Mouse (Mus musculus): ENCODE data around the gene Gm47283. TPM values are rescaled to one million over a fixed set of nuclear protein-coding genes. Genes with fewer than 3 reads are reported as not detected.
"Not testable (repeated sequence)": the region's sequence is repeated elsewhere in the genome, so short reads cannot be mapped to it uniquely, and the experiment has no call there.

Gm47283 gene
- not detected in 2 replicates for polyA plus RNA-seq (2012; rRNA removed)

DNA sequence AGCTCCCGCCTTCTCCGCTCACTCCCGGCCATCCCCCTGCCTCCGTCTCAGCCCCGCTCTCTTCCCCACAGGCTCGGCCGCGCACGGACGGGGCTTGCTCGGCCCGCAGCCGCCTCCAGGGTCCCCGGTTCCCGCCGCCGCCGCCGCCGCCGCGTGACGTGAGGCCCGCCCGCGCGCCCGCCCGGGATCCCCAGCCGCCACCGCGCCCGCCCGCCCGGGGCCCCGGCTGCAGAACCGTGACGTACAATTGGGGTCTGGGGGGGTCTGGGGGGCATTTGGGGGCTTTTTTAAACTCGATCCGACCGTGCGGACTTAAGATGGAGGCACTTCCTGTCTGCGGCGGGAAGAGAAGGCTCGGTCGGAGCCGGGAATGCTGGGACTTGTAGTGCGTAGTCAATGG lies at the start of gene Gm47283:
Gene Gm47283, plus strand, starts transcription at position 301 of the 400 bp plus-strand sequence.
- not testable (repeated sequence) for H3K27ac ChIP-seq (ENCODE audit: control insufficient read depth, insufficient read depth, low read depth, low read length); H3K4me1 ChIP-seq (ENCODE audit: control insufficient read depth, insufficient read depth, low read length)

DNA sequence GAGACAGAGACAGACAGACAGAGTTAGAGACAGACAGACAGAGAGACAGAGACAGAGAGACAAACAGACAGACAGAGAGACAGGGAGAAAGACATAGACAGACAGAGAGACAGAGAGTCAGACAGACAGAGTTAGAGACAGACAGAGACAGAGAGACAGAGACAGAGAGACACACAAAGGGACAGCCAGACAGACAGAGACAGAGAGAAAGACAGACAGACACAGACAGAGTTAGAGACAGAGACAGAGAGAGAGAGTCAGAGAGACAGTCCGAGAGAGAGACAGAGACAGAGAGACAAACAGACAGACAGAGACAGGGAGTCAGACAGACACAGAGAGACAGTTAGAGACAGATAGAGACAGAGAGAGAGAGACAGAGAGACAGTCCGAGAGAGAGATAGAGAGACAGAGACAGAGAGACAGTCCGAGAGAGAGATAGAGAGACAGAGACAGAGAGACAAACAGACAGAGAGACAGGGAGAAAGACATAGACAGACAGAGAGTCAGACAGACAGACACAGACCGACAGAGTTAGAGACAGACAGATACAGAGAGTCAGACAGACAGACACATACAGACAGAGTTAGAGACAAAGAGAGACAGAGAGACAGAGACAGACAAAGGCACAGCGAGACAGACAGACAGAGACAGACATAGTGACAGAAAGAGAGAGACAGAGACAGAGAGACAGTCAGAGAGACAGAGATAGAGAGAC lies 49.2 kb upstream of the Gm47283 start:
- not testable (repeated sequence) for H3K4me3 ChIP-seq (ENCODE audit: control insufficient read depth, low read depth, low read length); H3K27me3 ChIP-seq (ENCODE audit: control insufficient read depth, insufficient read depth, low read length); H3K36me3 ChIP-seq (ENCODE audit: control insufficient read depth, insufficient read depth, low read length); H3K4me1 ChIP-seq (ENCODE audit: control insufficient read depth, insufficient read depth, low read length); H3K27ac ChIP-seq (ENCODE audit: control insufficient read depth, insufficient read depth, low read depth, low read length)

More for the DNA sequence above, at the start of gene Gm47283:
- not testable (repeated sequence) for H3K27me3 ChIP-seq (ENCODE audit: control insufficient read depth, insufficient read depth, low read length); H3K36me3 ChIP-seq (ENCODE audit: control insufficient read depth, insufficient read depth, low read length); H3K4me3 ChIP-seq (ENCODE audit: control insufficient read depth, low read depth, low read length)

DNA sequence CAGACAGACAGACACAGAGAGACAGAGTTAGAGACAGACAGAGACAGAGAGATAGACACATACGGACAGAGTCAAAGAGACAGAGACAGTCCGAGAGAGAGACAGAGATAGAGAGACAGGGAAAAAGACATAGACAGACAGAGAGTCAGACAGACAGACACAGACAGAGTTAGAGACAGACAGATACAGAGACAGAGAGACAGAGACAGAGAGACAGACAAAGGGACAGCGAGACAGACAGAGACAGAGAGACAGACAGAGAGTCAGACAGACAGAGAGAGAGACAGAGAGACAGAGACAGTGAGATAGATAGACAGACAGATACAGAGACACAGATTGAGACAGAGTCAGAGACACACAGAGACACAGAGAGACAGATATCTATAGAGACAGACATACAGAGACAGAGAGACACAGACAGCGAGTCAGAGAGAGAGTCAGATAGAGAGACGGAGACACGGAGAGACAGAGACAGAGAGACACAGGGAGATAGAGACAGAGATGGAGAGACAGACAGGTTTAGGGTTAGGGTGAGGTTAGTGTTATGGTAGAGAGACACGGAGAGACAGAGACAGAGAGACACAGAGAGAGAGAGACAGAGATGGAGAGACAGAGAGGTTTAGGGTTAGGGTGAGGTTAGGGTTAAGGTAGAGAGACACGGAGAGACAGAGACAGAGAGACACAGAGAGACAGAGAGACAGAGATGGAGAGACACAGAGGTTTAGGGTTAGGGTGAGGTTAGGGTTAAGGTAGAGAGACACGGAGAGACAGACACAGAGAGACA lies 48.1 kb upstream of the Gm47283 start:
- H3K4me3 ChIP-seq (ENCODE audit: control insufficient read depth, low read depth, low read length); H3K4me1 ChIP-seq (ENCODE audit: control insufficient read depth, insufficient read depth, low read length); H3K27ac ChIP-seq (ENCODE audit: control insufficient read depth, insufficient read depth, low read depth, low read length); H3K36me3 ChIP-seq (ENCODE audit: control insufficient read depth, insufficient read depth, low read length); H3K27me3 ChIP-seq (ENCODE audit: control insufficient read depth, insufficient read depth, low read length): not testable (repeated sequence)

DNA sequence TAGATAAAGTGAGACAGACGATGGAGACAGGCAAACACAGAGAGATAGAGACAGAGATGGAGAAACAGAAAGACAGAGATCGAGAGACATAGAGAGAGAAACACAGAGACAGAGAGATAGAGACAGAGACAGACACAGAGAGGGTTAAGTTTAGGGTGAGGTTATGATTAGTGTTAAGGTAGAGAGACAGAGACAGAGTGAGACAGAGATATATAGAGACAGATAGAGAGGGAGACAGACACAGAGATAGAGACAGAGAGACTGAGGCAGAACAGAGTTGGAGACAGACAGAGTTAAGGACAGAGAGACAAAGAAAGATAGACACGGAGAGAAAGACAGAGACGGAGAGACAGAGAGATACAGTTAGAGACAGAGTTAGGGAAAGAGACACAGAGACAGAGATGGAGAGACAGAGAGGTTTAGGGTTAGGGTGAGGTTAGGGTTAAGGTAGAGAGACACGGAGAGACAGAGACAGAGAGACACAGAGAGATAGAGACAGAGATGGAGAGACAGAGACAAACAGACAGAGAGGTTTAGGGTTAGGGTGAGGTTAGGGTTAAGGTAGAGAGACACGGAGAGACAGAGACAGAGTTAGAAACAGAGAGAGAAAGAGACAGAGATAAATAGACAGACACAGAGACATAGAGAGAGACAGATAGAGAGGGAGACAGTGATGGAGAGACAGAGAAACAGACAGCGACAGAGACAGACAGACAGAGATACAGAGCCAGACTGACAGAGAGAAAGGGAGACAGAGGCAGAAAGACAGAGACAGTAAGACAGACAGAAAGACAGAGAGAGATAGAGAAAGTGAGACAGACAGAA lies 46.7 kb upstream of the Gm47283 start:
- Histone ChIP-seq H3K4me3 (ENCODE audit: control insufficient read depth, low read depth, low read length) (no peak overlapping the region), H3K27ac (ENCODE audit: control insufficient read depth, insufficient read depth, low read depth, low read length) (no peak overlapping the region), H3K36me3 (ENCODE audit: control insufficient read depth, insufficient read depth, low read length) (no peaks in the 10 kb centered on the region), H3K27me3 (ENCODE audit: control insufficient read depth, insufficient read depth, low read length) (no peaks in the 10 kb centered on the region), H3K4me1 (ENCODE audit: control insufficient read depth, insufficient read depth, low read length) (0 out of 2 replicates have a peak, but pooled peaks cover 2% of the 10 kb centered on the region)
- TF ChIP-seq CTCF (IDR thresholded peaks at IDR 0.05; ENCODE audit: control insufficient read depth, insufficient read depth, insufficient replicate concordance, low read depth, low read length) (no peak), POLR2A (IDR thresholded peaks at IDR 0.05; ENCODE audit: control insufficient read depth, low read depth, low read length) (no peak)

DNA sequence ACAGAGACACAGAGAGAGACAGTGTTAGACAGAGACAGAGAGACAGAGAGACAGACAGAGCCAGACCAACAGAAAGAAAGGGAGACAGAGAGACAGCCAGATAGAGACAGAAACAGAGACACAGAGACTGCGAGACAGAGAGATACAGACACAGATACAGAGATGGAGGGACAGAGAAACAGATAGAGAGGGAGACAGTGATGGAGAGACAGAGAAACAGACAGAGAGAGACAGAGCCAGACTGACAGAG lies 46.2 kb upstream of the Gm47283 start:
- Histone ChIP-seq H3K27me3 (ENCODE audit: control insufficient read depth, insufficient read depth, low read length) (no peaks in the 10 kb centered on the region), H3K4me3 (ENCODE audit: control insufficient read depth, low read depth, low read length) (no peak overlapping the region), H3K36me3 (ENCODE audit: control insufficient read depth, insufficient read depth, low read length) (no peaks in the 10 kb centered on the region), H3K4me1 (ENCODE audit: control insufficient read depth, insufficient read depth, low read length) (0 out of 2 replicates have a peak, but pooled peaks cover 2% of the 10 kb centered on the region), H3K27ac (ENCODE audit: control insufficient read depth, insufficient read depth, low read depth, low read length) (no peak overlapping the region)
- no peak for TF ChIP-seq POLR2A (IDR thresholded peaks at IDR 0.05; ENCODE audit: control insufficient read depth, low read depth, low read length)
- TF ChIP-seq CTCF (IDR thresholded peaks at IDR 0.05; ENCODE audit: control insufficient read depth, insufficient read depth, insufficient replicate concordance, low read depth, low read length): no peak

DNA sequence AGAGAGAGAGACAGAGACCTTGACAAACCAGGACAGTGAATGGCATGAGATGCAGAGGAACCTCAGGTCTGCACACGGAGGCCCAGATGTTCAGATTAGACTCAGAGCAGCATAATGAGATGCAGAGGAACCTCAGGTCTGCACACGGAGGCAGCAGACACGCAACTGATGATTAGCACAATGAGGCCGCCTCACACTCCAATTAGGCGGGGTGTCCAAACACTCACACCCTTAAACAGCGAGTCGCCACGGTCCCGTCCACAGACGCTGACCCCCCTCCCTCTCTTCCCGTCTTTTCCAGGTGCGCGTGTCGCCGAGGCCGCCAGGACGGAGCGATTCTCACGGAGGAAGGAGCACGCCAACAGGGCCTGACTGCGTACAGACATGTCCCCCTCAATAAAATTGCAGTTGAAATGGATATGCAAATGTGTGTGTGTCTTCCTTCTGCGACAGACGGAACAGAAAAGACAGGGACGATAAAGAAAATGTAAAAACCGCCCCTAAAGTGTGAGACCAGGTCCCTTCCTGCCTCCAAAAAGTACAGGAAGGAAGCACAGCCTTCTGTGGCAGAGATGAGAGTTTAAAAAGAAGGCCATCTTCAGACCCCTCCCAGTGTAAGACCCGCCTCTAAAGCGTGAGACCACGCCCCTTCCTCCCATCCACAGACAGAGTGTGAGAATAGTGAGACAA lies 45.6 kb upstream of the Gm47283 start:
- not testable (repeated sequence) for H3K4me1 ChIP-seq (ENCODE audit: control insufficient read depth, insufficient read depth, low read length); H3K27me3 ChIP-seq (ENCODE audit: control insufficient read depth, insufficient read depth, low read length); H3K4me3 ChIP-seq (ENCODE audit: control insufficient read depth, low read depth, low read length); H3K27ac ChIP-seq (ENCODE audit: control insufficient read depth, insufficient read depth, low read depth, low read length); H3K36me3 ChIP-seq (ENCODE audit: control insufficient read depth, insufficient read depth, low read length)

DNA sequence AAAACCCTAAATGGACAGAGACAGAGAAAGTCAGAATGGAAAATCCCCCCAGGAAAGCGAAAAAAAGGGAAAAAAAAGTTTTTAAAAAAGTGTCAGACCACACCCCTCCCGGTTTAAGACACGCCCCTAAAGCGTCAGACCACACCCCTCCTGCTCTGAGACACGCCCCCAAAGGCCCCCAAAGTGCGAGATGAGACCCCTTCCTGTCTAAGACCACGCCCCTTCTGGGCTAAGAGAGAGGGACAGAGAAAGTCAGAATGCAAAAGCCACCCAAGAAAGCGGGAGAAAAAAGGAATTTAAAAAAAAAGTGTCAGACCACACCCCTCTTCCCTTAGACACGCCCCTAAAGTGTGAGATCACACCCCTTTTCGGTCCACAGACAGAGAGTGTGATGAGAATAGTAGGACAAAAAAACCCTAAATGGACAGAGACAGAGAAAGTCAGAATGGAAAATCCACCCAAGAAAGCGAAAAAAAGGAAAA lies 45.0 kb upstream of the Gm47283 start:
- H3K27ac ChIP-seq (ENCODE audit: control insufficient read depth, insufficient read depth, low read depth, low read length); H3K27me3 ChIP-seq (ENCODE audit: control insufficient read depth, insufficient read depth, low read length): not testable (repeated sequence)

More for the DNA sequence above, 45.0 kb upstream of the Gm47283 start:
- H3K4me1 ChIP-seq (ENCODE audit: control insufficient read depth, insufficient read depth, low read length); H3K36me3 ChIP-seq (ENCODE audit: control insufficient read depth, insufficient read depth, low read length); H3K4me3 ChIP-seq (ENCODE audit: control insufficient read depth, low read depth, low read length): not testable (repeated sequence)
